Mouse (Mus musculus) megakaryocyte, embryonic 14.5 days (primary cell): ENCODE results near the gene Prdm5. TPM values are rescaled to one million over a fixed set of nuclear protein-coding genes. Genes with fewer than 3 reads are reported as not detected.

Source experiments
- H3K27me3 ChIP-seq: replicated peaks from 2 replicates; pipeline ENCODE3; 2012; ENCODE audit warnings: inconsistent platforms
- H3K36me3 ChIP-seq: replicated peaks from 2 replicates; pipeline ENCODE3; 2012; ENCODE audit warnings: low read length, inconsistent platforms, mixed read lengths
- H3K4me1 ChIP-seq: 2 replicates; pipeline ENCODE4 v1.6.1; 2012; ENCODE audit warnings: inconsistent platforms
- H3K4me3 ChIP-seq: replicated peaks from 2 replicates; pipeline ENCODE3; 2012; ENCODE audit warnings: moderate library complexity, mild to moderate bottlenecking, inconsistent platforms
- H3K9me3 ChIP-seq: 2 replicates; pipeline ENCODE4 v1.6.1; 2012; ENCODE audit warnings: inconsistent platforms
- FLI1 ChIP-seq: IDR thresholded peaks from 2 replicates; pipeline ENCODE4 v1.6.1; 2012; ENCODE audit warnings: low read length, inconsistent platforms, mixed read lengths
- GATA1 ChIP-seq: IDR thresholded peaks from 3 replicates; pipeline ENCODE4 v1.6.1; 2012; ENCODE audit warnings: mixed read lengths, low read length, inconsistent platforms, borderline replicate concordance
- polyA plus RNA-seq: library from polyadenylated mRNA; stranded (reverse); fragments of >175 nt; gene quantifications from 2 replicates; pipeline ENCODE4 v1.2.3, GENCODE M21; 2012; ENCODE audit warnings: low replicate concordance; ENCODE audit not compliant: insufficient read depth

The Prdm5 gene
- polyA plus RNA-seq, 1 experiment, result 0.55 TPM

DNA sequence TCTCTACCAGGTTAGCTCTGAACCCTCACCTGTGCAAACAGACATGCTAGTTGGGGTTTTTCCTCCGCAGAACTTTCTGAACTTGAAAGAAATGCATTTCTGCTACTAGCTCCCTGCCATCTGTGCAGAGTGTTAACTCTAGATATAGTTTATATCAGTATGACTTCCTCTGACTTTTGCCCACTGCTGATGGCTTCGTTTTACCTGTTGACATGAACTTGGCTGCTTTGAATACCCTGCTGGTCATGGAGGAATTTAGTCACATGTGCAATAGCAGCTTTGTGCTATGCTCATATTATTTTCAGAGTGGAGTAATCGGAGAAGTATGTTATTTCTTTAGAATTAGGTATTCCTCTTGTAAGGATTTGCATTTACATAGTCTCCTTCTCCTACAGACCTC, 142.9 kb downstream of the Prdm5 start:
- Histone ChIP-seq H3K36me3 (no peaks in the 10 kb centered on the region), H3K9me3 (no peaks in the 10 kb centered on the region), H3K4me3 (no peak overlapping the region), H3K27me3 (no peaks in the 10 kb centered on the region), H3K4me1 (no peaks in the 10 kb centered on the region)
- TF ChIP-seq FLI1, result no peak

DNA sequence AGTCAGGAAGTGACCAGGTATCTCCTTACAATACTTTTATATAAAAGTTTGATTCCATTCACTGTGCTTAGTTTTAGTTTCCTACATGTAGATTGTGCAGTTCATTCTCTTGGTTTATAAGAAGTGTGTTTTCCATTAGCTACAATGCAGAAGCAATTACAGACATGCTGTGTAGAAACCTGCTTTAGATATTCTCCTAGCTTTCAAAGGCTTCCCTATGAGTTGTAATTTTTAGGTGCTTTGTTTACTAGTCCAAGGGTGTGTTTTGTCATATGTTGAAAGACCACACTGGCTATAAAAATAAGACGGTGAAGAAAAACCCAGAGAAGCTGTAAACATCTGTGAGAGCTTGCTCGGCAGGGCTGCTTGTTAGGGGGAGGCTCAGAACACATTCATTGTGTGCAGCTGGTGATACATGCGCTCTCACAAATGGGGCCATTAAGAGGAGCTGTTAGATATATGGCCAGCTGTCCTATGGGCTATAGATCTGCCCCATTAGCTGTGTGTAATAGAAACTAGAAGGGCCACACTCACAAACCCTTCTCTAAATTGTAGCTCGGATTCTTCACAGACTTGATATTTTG, 144.8 kb downstream of the Prdm5 start:
- H3K9me3 ChIP-seq, result no peaks in the 10 kb centered on the region
- H3K36me3 ChIP-seq, result peaks cover 3% of the 10 kb centered on the region
- no peaks in the 10 kb centered on the region for H3K4me1 ChIP-seq
- no peaks in the 10 kb centered on the region for H3K27me3 ChIP-seq
- H3K4me3 ChIP-seq, result no peak overlapping the region
- no peak for TF ChIP-seq FLI1
- TF ChIP-seq GATA1, result no peak

GRCm38 (mm10) chr6:65925737-65926333, 147.0 kb downstream of the Prdm5 start:
- H3K4me1 ChIP-seq, result no peaks in the 10 kb centered on the region
- no peak overlapping the region for H3K4me3 ChIP-seq
- H3K27me3 ChIP-seq, result no peaks in the 10 kb centered on the region
- no peaks in the 10 kb centered on the region for H3K9me3 ChIP-seq
- peaks cover 3% of the 10 kb centered on the region for H3K36me3 ChIP-seq
- TF ChIP-seq GATA1, result no peak
- TF ChIP-seq FLI1, result no peak

DNA sequence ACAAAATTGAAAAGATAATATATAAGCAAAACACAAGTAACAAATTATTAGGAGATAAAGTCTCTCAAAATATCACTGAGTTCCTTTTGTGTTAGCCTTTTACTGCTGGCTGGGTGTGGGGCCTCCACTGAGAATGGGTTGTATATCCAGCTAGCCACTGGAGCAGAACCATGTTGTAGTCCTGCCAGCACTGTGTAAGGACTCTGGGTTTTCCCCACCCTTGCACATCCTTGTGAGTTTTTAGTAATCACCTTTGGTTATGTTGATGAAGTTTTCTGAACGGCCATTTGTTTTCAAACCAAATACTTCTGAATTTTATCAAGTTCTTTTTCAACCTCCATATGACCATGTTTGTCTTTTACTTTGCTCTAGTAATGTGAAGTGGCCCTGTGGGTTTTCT, 151.7 kb downstream of the Prdm5 start:
- Histone ChIP-seq H3K4me1 (no peaks in the 10 kb centered on the region), H3K27me3 (no peaks in the 10 kb centered on the region), H3K4me3 (no peak overlapping the region), H3K9me3 (no peaks in the 10 kb centered on the region), H3K36me3 (peaks cover 5% of the 10 kb centered on the region)
- no peak for TF ChIP-seq FLI1
- TF ChIP-seq GATA1, result no peak

- no peaks in the 10 kb centered on the region for H3K27me3 ChIP-seq
- TF ChIP-seq FLI1 (no peak), GATA1 (no peak)
- H3K9me3 ChIP-seq, result no peaks in the 10 kb centered on the region
- peaks cover 6% of the 10 kb centered on the region for H3K36me3 ChIP-seq
- H3K4me1 ChIP-seq, result no peaks in the 10 kb centered on the region
- H3K4me3 ChIP-seq, result no peak overlapping the region
Observed at GRCm38 (mm10) chr6:65932776-65933175, 154.0 kb downstream of the Prdm5 start.

DNA sequence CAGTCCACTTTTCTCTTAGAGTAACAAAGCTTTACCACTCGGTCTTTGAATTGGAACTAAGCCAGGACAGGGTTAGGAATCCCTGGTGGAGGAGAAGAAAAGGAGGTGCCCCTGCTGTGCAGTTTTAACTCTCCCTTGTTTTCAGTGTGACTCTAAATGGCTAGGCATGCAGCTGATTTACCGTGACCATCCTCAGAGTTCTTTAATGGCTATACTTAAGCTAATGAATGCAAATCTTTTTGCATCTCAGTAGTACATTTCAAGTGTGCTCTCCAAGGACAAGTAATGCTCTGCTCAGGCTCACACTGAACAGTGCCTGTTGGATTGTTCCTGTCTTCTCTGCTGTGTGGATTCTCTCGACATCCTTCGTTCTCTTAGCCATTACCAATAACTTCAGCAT, 154.4 kb downstream of the Prdm5 start:
- no peaks in the 10 kb centered on the region for H3K4me1 ChIP-seq
- H3K9me3 ChIP-seq, result no peaks in the 10 kb centered on the region
- H3K4me3 ChIP-seq, result no peak overlapping the region
- H3K36me3 ChIP-seq, result peaks cover 5% of the 10 kb centered on the region
- no peak for TF ChIP-seq GATA1
- no peak for TF ChIP-seq FLI1
- H3K27me3 ChIP-seq, result no peaks in the 10 kb centered on the region

DNA sequence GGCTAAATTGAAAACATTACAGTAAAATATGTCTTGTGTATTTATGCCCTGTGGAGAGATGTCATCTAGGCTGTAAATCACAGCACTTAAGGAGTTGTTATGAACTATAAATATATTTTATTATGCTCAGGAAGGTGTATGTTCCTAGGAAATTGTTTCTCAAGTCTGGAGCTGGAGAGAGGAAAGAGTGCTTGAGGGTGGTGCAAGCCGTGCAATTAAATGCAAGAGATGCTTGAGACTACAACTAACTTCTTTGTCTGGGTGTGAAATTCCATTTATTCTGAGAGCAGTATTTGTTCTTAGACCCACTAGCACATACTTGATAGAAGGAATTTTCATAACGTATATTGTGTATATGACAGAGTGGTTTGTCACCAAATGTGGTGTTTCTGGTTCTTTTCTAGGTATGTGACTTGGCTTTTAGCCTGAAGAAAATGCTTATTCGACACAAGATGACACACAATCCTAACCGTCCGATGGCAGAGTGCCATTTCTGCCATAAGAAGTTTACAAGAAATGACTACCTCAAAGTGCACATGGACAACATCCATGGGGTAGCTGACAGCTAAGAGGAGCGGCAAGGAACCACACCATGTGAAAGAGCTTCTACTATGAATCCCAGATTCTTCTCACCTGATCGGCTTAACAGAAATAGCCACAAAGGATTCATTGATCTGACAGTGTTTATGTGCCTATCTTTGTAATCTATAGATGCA, 156.9 kb downstream of the Prdm5 start:
- H3K27me3 ChIP-seq, result no peaks in the 10 kb centered on the region
- H3K4me1 ChIP-seq, result no peaks in the 10 kb centered on the region
- H3K4me3 ChIP-seq, result no peak overlapping the region
- peaks cover 5% of the 10 kb centered on the region for H3K36me3 ChIP-seq
- H3K9me3 ChIP-seq, result no peaks in the 10 kb centered on the region
- TF ChIP-seq GATA1 (no peak), FLI1 (no peak)

DNA sequence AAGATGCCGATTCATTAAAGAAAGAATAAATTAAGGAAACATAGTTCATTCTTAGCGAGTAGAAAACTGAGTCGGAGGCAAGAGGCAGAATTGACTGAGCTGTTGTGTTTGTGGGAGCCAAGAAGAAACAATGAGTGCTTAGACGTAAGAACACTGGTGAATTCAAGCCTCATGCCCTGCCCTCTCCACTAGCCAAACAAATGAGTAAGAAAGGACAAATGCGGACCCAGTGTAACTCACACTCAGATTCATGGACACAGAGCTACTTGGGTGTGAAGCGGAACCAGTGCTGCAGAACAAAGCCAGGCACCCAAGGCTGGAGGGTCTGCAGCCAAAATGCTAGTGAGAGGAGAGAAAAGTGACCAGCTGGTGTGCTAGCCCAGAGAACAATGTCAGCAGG, 171.7 kb downstream of the Prdm5 start:
- no peaks in the 10 kb centered on the region for H3K36me3 ChIP-seq
- H3K9me3 ChIP-seq, result peaks cover 9% of the 10 kb centered on the region; the same call in 1 of the 2 replicates
- H3K27me3 ChIP-seq, result peaks cover 2% of the 10 kb centered on the region
- no peak overlapping the region for H3K4me3 ChIP-seq
- TF ChIP-seq FLI1, result no peak
- TF ChIP-seq GATA1, result no peak
- no peaks in the 10 kb centered on the region for H3K4me1 ChIP-seq

- no peaks in the 10 kb centered on the region for H3K36me3 ChIP-seq
- peaks cover 2% of the 10 kb centered on the region for H3K27me3 ChIP-seq
- H3K9me3 ChIP-seq, result peaks cover 9% of the 10 kb centered on the region; the same call in 1 of the 2 replicates
- TF ChIP-seq GATA1 (no peak), FLI1 (no peak)
- H3K4me1 ChIP-seq, result no peaks in the 10 kb centered on the region
- H3K4me3 ChIP-seq, result no peak within 1 kb of the TSS
Observed at GRCm38 (mm10) chr6:65952309-65952708, 173.5 kb downstream of the Prdm5 start, which contains the start of gene 4930544G11Rik. 4930544G11Rik (plus strand) TSS chr6:65952609.

DNA sequence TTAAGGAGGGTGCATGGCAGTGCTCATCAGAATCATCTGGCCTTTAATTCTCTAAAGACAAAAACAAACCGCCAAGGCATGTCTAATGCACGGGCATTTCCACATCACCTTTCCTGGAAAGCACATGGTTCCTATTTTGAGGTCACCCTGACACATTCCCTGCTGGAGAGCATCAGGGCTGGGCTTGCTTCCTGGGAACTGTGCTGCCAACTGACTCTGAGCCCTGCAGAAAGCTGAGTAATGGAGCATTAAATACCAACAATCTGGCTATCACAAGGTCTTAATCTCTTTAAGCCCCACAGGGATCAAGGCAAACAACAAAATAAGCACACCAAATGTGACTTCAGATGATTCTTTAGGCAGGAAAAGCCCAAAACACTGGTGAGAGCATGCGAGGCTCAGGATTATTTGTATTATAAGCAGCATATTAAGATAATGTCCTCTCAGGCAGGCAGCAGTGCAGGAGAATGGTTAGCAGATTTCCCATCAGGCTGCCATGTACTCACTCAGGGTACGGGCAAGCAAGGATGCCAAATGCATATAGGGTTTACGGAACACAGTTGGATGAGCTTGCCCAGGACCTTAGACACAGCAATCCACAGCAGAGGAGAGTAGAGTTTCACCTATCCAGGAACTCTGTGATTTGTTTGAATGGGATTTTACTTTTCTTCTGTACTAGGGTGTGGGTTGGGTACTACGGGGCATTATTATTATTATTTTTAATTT, 190.8 kb downstream of the Prdm5 start:
- TF ChIP-seq GATA1 (no peak), FLI1 (no peak)
- H3K36me3 ChIP-seq, result no peaks in the 10 kb centered on the region

More for the DNA sequence above, 190.8 kb downstream of the Prdm5 start:
- Histone ChIP-seq H3K4me1 (no peaks in the 10 kb centered on the region), H3K27me3 (no peaks in the 10 kb centered on the region), H3K4me3 (no peak overlapping the region), H3K9me3 (no peaks in the 10 kb centered on the region)
